Mouse (Mus musculus) hindbrain, embryonic 15.5 days (tissue): ENCODE results near the gene Tmppe. TPM values are rescaled to one million over a fixed set of nuclear protein-coding genes. Genes with fewer than 3 reads are reported as not detected.

ENCODE experiments used
- ATAC-seq: fragments of 200-750 bp; cut with Nextera tagmentation; 2 replicates; pipeline ENCODE4 v1.8.0; 2017; ENCODE audit warnings: low read depth, moderate number of reproducible peaks, moderate TSS enrichment; ENCODE audit not compliant: low FRiP score
- H3K27ac ChIP-seq: fragments of 300-500 bp; sonication (generic); replicated peaks from 2 replicates; pipeline ENCODE4 v1.5.1; 2015; ENCODE audit warnings: mild to moderate bottlenecking, inconsistent platforms
- H3K27me3 ChIP-seq: fragments of 300-500 bp; sonication (generic); 2 replicates; pipeline ENCODE4 v1.6.1; 2015; ENCODE audit warnings: control low read depth, inconsistent platforms
- H3K36me3 ChIP-seq: fragments of 300-500 bp; sonication (generic); 2 replicates; pipeline ENCODE4 v1.6.1; 2015; ENCODE audit warnings: control low read depth, inconsistent platforms
- H3K4me1 ChIP-seq: fragments of 300-500 bp; sonication (generic); replicated peaks from 2 replicates; pipeline ENCODE4 v1.6.1; 2015; ENCODE audit warnings: control low read depth, inconsistent platforms
- H3K4me2 ChIP-seq: fragments of 300-500 bp; sonication (generic); 2 replicates; pipeline ENCODE4 v1.6.1; 2015; ENCODE audit warnings: moderate library complexity, mild to moderate bottlenecking, inconsistent platforms
- H3K4me3 ChIP-seq: fragments of 300-500 bp; sonication (generic); 2 replicates; pipeline ENCODE4 v1.5.1; 2015; ENCODE audit warnings: mild to moderate bottlenecking, inconsistent platforms
- H3K9ac ChIP-seq: fragments of 300-500 bp; sonication (generic); 2 replicates; pipeline ENCODE4 v1.6.1; 2015; ENCODE audit warnings: inconsistent platforms
- H3K9me3 ChIP-seq: fragments of 300-500 bp; sonication (generic); 2 replicates; pipeline ENCODE4 v1.6.1; 2016; ENCODE audit warnings: control low read depth, inconsistent platforms
- WGBS: fragments of 180-500 bp; shearing (Covaris S2); methylation state at CpG from one replicate; pipeline ENCODE4 v1.1.7; 2015; 5-methylcytosine and 5-hydroxymethylcytosine counted together
- polyA plus RNA-seq: library from polyadenylated mRNA; unstranded; fragments of >200 nt; fragmentation: Nextera tagmentation; extraction: Ambion mirVana; gene quantifications from 2 replicates; pipeline ENCODE4 v1.2.1, GENCODE M21; 2015

Tmppe gene
- polyA plus RNA-seq, 1 experiment from 2014 or later, result 10.1 TPM

GRCm38 (mm10) chr9:114400588-114400948 is 337 bp upstream of the Tmppe start:
- peak overlapping the region; percentile 90 for H3K4me2 ChIP-seq
- H3K27ac ChIP-seq, result peak overlapping the region; percentile 86
- ATAC-seq, result no peak; the same call in none of the 2 replicates
- H3K4me3 ChIP-seq, result peak overlapping the region; percentile 64
- 24% methylated on average over 5 of the region's 5 CpGs for WGBS
- peaks cover 8% of the 10 kb centered on the region for H3K36me3 ChIP-seq
- no peaks in the 10 kb centered on the region for H3K27me3 ChIP-seq
- no peaks in the 10 kb centered on the region for H3K9me3 ChIP-seq
- H3K4me1 ChIP-seq, result peaks cover 15% of the 10 kb centered on the region
- peak overlapping the region; percentile 67 for H3K9ac ChIP-seq

DNA sequence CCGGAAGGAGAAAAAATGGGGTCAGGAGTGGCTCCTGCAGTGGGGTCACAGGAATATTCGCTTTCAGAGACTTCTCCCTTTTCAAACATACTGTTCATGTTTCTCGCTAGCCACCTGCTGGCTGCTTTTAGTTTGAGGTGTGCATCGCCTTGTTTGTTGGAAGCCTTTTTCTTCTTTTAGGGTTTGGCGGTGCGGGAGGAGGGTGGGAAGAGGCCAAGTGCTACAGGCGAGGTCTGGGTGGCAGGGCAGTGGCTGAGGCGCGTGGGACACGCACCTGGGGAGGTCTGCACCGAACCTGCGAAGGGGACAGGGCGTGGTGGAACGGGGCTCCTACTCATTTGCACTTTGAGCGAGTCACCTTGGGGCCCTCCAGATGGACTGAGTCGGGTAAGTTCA is 778 bp downstream of the Tmppe start:
- H3K9ac ChIP-seq, result peak overlapping the region; percentile 67
- H3K27ac ChIP-seq, result peak overlapping the region; percentile 86
- ATAC-seq, result no peak
- 2% methylated on average over 16 of the region's 16 CpGs for WGBS
- peak overlapping the region; percentile 90 for H3K4me2 ChIP-seq
- H3K36me3 ChIP-seq, result peaks cover 16% of the 10 kb centered on the region
- no peaks in the 10 kb centered on the region for H3K27me3 ChIP-seq
- H3K4me1 ChIP-seq, result peaks cover 15% of the 10 kb centered on the region
- H3K4me3 ChIP-seq, result peak overlapping the region; percentile 64
- no peaks in the 10 kb centered on the region for H3K9me3 ChIP-seq

GRCm38 (mm10) chr9:114407676-114408075 is 6.8 kb downstream of the Tmppe start:
- Histone ChIP-seq H3K27me3 (no peaks in the 10 kb centered on the region), H3K4me2 (no peak overlapping the region), H3K27ac (no peak overlapping the region), H3K4me3 (no peak overlapping the region), H3K36me3 (peaks cover 27% of the 10 kb centered on the region), H3K4me1 (no peaks in the 10 kb centered on the region), H3K9ac (no peak overlapping the region), H3K9me3 (no peaks in the 10 kb centered on the region)
- 83% methylated on average over 2 of the region's 2 CpGs for WGBS
- no peak for ATAC-seq

GRCm38 (mm10) chr9:114410313-114410862 is 9.5 kb downstream of the Tmppe start:
- no peaks in the 10 kb centered on the region for H3K27me3 ChIP-seq
- no peak for ATAC-seq
- H3K4me3 ChIP-seq, result no peak overlapping the region
- peaks cover 20% of the 10 kb centered on the region for H3K36me3 ChIP-seq
- WGBS, result 96% methylated on average over 11 of the region's 11 CpGs
- no peak overlapping the region for H3K9ac ChIP-seq
- H3K27ac ChIP-seq, result no peak overlapping the region
- H3K4me2 ChIP-seq, result no peak overlapping the region
- H3K4me1 ChIP-seq, result no peaks in the 10 kb centered on the region
- H3K9me3 ChIP-seq, result no peaks in the 10 kb centered on the region

GRCm38 (mm10) chr9:114411295-114411694 is 10.4 kb downstream of the Tmppe start:
- ATAC-seq, result no peak
- 89% methylated on average over 5 of the region's 5 CpGs for WGBS

DNA sequence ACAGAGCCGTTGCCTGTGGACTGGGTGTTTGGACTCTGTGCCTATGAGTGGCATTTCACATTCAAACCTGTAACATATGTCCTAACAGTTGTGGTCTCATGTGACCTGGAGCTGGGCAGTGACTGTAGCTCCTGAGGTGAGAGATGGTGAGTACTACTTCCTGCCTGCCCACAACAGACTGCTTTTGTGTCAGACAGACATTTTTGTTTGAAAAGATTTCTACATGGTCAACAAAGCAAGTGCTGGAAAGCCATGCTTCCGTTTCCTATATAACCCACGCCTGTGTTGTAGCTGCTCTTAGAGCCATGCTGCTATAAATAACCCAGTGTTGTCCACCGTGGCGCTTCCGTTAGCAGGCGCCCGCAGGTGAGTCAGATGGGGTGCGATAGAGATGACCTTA is 11.5 kb downstream of the Tmppe start:
- WGBS, result 95% methylated on average over 9 of the region's 9 CpGs
- Histone ChIP-seq H3K4me3 (no peak overlapping the region), H3K36me3 (peaks cover 8% of the 10 kb centered on the region; the same call in 1 of the 2 replicates), H3K4me1 (no peaks in the 10 kb centered on the region), H3K27me3 (no peaks in the 10 kb centered on the region), H3K9me3 (no peaks in the 10 kb centered on the region), H3K27ac (no peak overlapping the region), H3K4me2 (no peak overlapping the region), H3K9ac (no peak overlapping the region)
- ATAC-seq, result no peak

More at GRCm38 (mm10) chr9:114411295-114411694, 10.4 kb downstream of the Tmppe start:
- H3K4me1 ChIP-seq, result no peaks in the 10 kb centered on the region
- H3K4me3 ChIP-seq, result no peak overlapping the region
- H3K36me3 ChIP-seq, result peaks cover 11% of the 10 kb centered on the region; the same call in 1 of the 2 replicates
- H3K4me2 ChIP-seq, result no peak overlapping the region
- H3K9ac ChIP-seq, result no peak overlapping the region
- no peaks in the 10 kb centered on the region for H3K27me3 ChIP-seq
- no peaks in the 10 kb centered on the region for H3K9me3 ChIP-seq
- H3K27ac ChIP-seq, result no peak overlapping the region

DNA sequence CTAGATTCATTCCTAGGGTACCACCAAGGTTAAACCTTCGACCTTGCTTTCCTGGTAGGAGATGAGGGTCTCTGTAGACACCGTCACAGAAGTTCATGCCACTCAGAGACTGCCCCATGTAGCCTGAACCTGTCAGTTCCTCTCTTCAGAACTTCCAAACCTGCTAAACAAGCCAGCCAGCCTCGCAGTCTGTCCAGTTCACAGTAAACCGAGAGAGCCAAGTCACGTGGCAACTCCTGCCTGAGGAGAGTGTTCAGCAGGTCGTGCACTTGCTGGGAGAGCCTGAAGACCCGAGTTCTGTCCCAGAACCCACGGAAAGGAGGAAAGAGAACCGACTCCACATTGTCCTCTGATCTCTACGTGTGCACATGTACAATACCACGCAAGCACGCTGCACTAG is 13.0 kb downstream of the Tmppe start:
- H3K9me3 ChIP-seq, result no peaks in the 10 kb centered on the region
- no peak overlapping the region for H3K9ac ChIP-seq
- H3K27ac ChIP-seq, result no peak overlapping the region
- ATAC-seq, result no peak
- H3K4me3 ChIP-seq, result no peak overlapping the region
- no peaks in the 10 kb centered on the region for H3K4me1 ChIP-seq
- H3K36me3 ChIP-seq, result peaks cover 7% of the 10 kb centered on the region; the same call in 1 of the 2 replicates
- no peak overlapping the region for H3K4me2 ChIP-seq
- H3K27me3 ChIP-seq, result no peaks in the 10 kb centered on the region
- 89% methylated on average over 12 of the region's 12 CpGs for WGBS

DNA sequence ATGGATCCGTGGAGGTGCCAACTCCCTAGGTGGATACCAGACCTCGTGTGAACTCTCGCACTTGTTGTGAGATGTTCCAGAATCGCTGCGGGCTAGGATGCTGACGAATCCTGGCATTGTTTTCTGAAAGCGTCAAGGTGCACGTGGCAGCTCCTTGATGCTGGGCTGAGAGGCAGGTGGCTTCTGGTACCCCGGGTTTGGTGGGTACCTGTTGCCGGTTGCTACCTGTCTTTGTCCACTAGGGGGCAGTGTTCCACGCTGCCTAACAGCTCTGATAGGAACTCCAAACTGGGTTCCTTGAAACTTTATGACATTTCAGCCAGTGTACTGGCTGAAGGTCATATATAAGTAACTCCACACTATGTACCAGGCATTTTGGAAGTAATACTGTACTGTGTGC is 14.8 kb downstream of the Tmppe start:
- H3K9ac ChIP-seq, result no peak overlapping the region
- H3K27ac ChIP-seq, result no peak overlapping the region
- no peaks in the 10 kb centered on the region for H3K27me3 ChIP-seq
- no peak overlapping the region for H3K4me3 ChIP-seq
- WGBS, result 30% methylated on average over 11 of the region's 11 CpGs
- peaks cover under 1% of the 10 kb centered on the region; the same call in 1 of the 2 replicates for H3K36me3 ChIP-seq
- no peaks in the 10 kb centered on the region for H3K4me1 ChIP-seq
- H3K4me2 ChIP-seq, result no peak overlapping the region
- no peak for ATAC-seq
- no peaks in the 10 kb centered on the region for H3K9me3 ChIP-seq

DNA sequence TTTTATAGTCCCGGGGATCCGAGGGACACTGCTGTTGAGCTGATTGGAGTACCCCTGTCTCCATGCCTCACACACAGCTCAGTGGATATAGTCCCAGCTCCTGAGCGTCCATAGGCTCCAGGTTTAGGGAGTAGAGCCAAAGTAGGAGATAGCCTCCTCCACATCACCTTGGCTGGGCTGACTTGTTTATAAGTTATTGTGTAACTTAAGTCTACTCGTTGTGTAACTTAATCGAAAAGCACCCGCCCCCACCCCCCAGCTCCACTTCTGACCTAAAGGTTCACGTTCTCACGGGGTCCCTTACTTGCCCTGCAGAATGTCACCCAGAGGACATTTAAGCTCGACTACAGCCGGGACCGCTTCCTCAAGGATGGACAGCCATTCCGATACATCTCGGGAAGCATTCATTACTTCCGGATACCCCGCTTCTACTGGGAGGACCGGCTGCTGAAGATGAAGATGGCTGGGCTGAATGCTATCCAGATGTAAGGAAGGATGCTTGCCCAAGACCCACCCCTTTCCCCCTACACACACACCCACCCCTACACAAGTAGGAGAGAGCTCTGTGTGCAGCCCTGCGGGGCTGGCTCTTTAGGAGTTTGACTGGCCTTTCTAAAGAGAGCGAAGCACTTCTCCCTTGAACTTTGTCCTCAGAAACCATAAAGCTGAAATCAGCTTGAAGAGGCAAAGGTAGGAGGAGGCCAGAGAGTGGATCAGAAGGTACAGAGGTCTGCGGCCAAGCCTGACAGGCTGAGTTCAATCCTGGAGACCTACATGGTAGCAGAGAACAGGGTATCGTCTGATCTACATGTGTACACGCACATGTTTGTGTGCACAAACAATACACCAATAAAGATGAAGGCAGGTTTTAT is 16.0 kb downstream of the Tmppe start:
- ATAC-seq, result no peak
- H3K27ac ChIP-seq, result no peak overlapping the region
- no peaks in the 10 kb centered on the region for H3K27me3 ChIP-seq
- H3K9ac ChIP-seq, result no peak overlapping the region
- no peak overlapping the region for H3K4me2 ChIP-seq
- 94% methylated on average over 21 of the region's 21 CpGs for WGBS
- no peak overlapping the region for H3K4me3 ChIP-seq
- no peaks in the 10 kb centered on the region for H3K9me3 ChIP-seq
- no peaks in the 10 kb centered on the region for H3K4me1 ChIP-seq
- H3K36me3 ChIP-seq, result no peaks in the 10 kb centered on the region

GRCm38 (mm10) chr9:114418187-114418586 is 17.3 kb downstream of the Tmppe start:
- H3K27me3 ChIP-seq, result no peaks in the 10 kb centered on the region
- H3K4me2 ChIP-seq, result no peak overlapping the region
- no peak for ATAC-seq
- 78% methylated on average over 7 of the region's 7 CpGs for WGBS
- H3K27ac ChIP-seq, result no peak overlapping the region
- no peak overlapping the region for H3K4me3 ChIP-seq
- no peaks in the 10 kb centered on the region for H3K36me3 ChIP-seq
- no peaks in the 10 kb centered on the region for H3K4me1 ChIP-seq
- H3K9ac ChIP-seq, result no peak overlapping the region
- H3K9me3 ChIP-seq, result no peaks in the 10 kb centered on the region

DNA sequence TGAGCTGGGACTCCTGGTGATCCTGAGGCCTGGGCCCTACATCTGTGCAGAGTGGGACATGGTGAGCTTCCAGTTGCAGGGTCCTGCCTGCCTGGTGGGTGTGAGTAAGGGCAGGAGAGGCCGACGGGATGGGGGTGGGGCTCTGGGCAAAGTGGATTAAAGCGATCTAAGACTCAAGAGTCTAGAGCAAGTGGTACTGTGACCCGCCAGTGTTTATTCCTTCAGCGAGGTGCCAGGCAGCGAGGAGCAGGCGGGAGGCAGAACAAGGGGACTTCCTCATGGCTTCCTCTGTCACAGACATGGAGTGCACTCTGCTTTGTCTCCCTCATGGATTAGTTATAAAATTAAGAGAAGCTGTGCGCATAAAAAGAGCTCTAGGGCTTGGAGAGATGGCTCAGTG is 19.5 kb downstream of the Tmppe start:
- no peak overlapping the region for H3K4me2 ChIP-seq
- H3K9ac ChIP-seq, result no peak overlapping the region
- H3K4me1 ChIP-seq, result no peaks in the 10 kb centered on the region
- H3K27ac ChIP-seq, result no peak overlapping the region
- WGBS, result 84% methylated on average over 8 of the region's 8 CpGs
- no peak for ATAC-seq
- peaks cover 2% of the 10 kb centered on the region for H3K36me3 ChIP-seq
- no peaks in the 10 kb centered on the region for H3K27me3 ChIP-seq
- H3K9me3 ChIP-seq, result no peaks in the 10 kb centered on the region
- H3K4me3 ChIP-seq, result no peak overlapping the region

- 69% methylated on average over 3 of the region's 3 CpGs for WGBS
- Histone ChIP-seq H3K36me3 (peaks cover 8% of the 10 kb centered on the region), H3K27me3 (no peaks in the 10 kb centered on the region), H3K4me3 (no peak overlapping the region), H3K9me3 (no peaks in the 10 kb centered on the region), H3K4me2 (no peak overlapping the region), H3K4me1 (no peaks in the 10 kb centered on the region), H3K27ac (no peak overlapping the region), H3K9ac (no peak overlapping the region)
- ATAC-seq, result no peak
These were observed 20.1 kb downstream of the Tmppe start for GRCm38 (mm10) chr9:114421045-114421444.
